Mouse (Mus musculus) C2C12 (cell line): ENCODE data around the gene Plekha5. TPM values are rescaled to one million over a fixed set of nuclear protein-coding genes. Genes with fewer than 3 reads are reported as not detected.
"Not testable (repeated sequence)": the region's sequence is repeated elsewhere in the genome, so short reads cannot be mapped to it uniquely, and the experiment has no call there.

Experiments used
- H3K27me3 ChIP-seq: one replicate; pipeline ENCODE4 v1.6.1; 2011; ENCODE audit not compliant: control insufficient read depth, insufficient read depth, insufficient read length
- H3K36me3 ChIP-seq: one replicate; pipeline ENCODE4 v1.6.1; 2011; ENCODE audit not compliant: control insufficient read depth, insufficient read depth
- H3K4me3 ChIP-seq: one replicate; pipeline ENCODE4 v1.5.1; 2011; ENCODE audit warnings: mild to moderate bottlenecking, control low read depth; ENCODE audit not compliant: poor library complexity, insufficient read depth, severe bottlenecking
- H3K79me2 ChIP-seq: one replicate; pipeline ENCODE4 v1.6.1; 2011; ENCODE audit not compliant: control insufficient read depth, insufficient read depth
- H3K79me3 ChIP-seq: one replicate; pipeline ENCODE4 v1.6.1; 2011; ENCODE audit warnings: low read depth, control low read depth
- H3ac ChIP-seq: one replicate; pipeline ENCODE3; 2011; ENCODE audit warnings: low read depth; ENCODE audit not compliant: control insufficient read depth, insufficient read length
- CEBPB ChIP-seq: IDR thresholded peaks from one replicate; pipeline ENCODE4 v1.6.1; 2011; ENCODE audit warnings: low read depth, mild to moderate bottlenecking, control low read depth, moderate library complexity
- CTCF ChIP-seq: IDR thresholded peaks from one replicate; pipeline ENCODE4 v1.5.1; 2011; ENCODE audit not compliant: control insufficient read depth, insufficient read depth, insufficient read length
- FOSL1 ChIP-seq: IDR thresholded peaks from one replicate; pipeline ENCODE4 v1.8.0; 2011; ENCODE audit warnings: mild to moderate bottlenecking, low read length; ENCODE audit not compliant: poor library complexity, insufficient read depth, severe bottlenecking
- MAX ChIP-seq: IDR thresholded peaks from one replicate; pipeline ENCODE4 v1.6.1; 2011; ENCODE audit warnings: mild to moderate bottlenecking, control low read depth
- MYOD1 ChIP-seq: IDR thresholded peaks from one replicate; pipeline ENCODE4 v1.6.1; 2011; ENCODE audit warnings: low read depth; ENCODE audit not compliant: control insufficient read depth, insufficient read length
- MYOG ChIP-seq: IDR thresholded peaks from one replicate; pipeline ENCODE4 v1.6.1; 2011; ENCODE audit not compliant: control insufficient read depth, insufficient read length; ENCODE audit errors: extremely low read depth
- USF1 ChIP-seq: IDR thresholded peaks from one replicate; pipeline ENCODE4 v1.6.1; 2011; ENCODE audit warnings: low read depth, mild to moderate bottlenecking, control low read depth, moderate library complexity
- polyA plus RNA-seq: library from polyadenylated mRNA; unstranded; fragments of >200 nt; fragmentation: generic; extraction: Trizol; gene quantifications from one replicate; pipeline ENCODE4 v1.2.1, GENCODE M21; 2012; ENCODE audit warnings: missing spikeins

The Plekha5 gene
- polyA plus RNA-seq, 1 experiment, result 13.1 TPM

DNA sequence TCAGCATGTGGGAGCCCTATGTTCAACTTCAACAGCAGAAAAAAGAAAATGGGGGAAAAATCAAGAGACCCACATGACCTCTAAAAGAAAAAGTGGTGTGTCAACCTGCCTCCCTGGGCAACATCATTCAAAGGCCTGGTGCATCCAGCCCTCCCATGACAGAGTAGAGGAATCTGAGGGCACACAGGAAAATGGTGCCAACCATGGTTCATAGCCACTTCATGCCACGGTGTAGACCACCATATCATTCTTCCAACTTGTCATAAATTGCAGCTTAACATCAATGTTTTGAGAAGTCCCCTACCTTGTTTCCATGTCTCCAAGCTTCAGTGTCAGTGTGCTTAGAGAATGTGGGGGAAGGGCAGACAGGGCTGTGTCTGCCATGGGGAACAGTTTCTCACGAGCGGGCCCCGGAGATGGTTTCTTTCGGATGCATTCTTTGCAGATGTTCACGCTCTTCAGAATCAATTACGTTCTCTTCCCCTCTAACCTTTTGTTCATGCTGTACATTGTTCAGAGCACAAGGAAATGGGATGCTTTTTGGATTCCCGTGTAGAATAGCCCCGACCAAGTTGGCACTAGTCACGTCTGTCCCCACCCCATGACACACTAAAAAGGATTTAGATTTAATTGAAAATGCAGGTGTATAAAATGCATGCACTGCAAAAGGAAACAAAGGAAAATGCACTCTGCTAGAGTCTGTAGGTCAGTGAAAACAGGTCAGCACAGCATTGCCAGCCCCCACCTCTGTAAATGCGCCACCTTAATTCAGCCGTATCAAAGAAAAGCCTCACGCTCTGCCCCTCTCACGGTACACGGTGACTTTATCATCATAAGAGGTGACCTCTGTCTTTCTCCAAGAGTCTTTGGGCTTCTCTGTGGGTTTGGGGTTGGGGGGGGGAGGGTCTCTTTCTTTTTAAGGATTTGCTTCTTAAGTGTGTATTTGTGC lies 173.8 kb downstream of the Plekha5 start:
- no peak overlapping the region for H3ac ChIP-seq
- H3K27me3 ChIP-seq, result no peaks in the 10 kb centered on the region
- H3K36me3 ChIP-seq, result peaks cover 6% of the 10 kb centered on the region
- no peaks in the 10 kb centered on the region for H3K79me2 ChIP-seq
- no peak overlapping the region for H3K4me3 ChIP-seq
- H3K79me3 ChIP-seq, result no peaks in the 10 kb centered on the region
- TF ChIP-seq MYOD1 (no peak), MAX (no peak), MYOG (no peak), CTCF (no peak)

DNA sequence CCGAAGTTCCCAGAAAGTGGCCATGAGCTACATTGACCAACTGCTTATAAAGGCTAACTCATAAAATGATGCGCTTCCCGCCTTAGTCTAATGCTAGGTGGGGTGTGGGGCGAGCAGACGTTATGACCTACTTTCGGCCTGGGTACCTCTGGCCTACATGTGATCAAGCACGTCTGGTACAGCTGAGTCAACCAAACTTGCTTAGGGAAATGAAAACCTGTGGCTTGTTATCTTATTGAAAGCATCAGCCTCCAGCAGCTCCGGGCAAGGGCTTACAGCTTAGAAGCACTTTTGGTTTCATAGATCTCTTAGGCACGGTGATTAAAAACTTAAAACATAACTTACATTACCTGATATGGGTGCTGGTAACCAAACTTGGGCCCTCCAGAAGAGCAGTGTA lies 174.7 kb downstream of the Plekha5 start:
- Histone ChIP-seq H3K79me2 (no peaks in the 10 kb centered on the region), H3K79me3 (no peaks in the 10 kb centered on the region), H3K27me3 (no peaks in the 10 kb centered on the region), H3K36me3 (peaks cover 6% of the 10 kb centered on the region), H3ac (no peak overlapping the region), H3K4me3 (no peak overlapping the region)
- TF ChIP-seq MYOD1 (no peak), USF1 (no peak), MYOG (no peak), FOSL1 (no peak), MAX (no peak), CTCF (no peak), CEBPB (no peak)

DNA sequence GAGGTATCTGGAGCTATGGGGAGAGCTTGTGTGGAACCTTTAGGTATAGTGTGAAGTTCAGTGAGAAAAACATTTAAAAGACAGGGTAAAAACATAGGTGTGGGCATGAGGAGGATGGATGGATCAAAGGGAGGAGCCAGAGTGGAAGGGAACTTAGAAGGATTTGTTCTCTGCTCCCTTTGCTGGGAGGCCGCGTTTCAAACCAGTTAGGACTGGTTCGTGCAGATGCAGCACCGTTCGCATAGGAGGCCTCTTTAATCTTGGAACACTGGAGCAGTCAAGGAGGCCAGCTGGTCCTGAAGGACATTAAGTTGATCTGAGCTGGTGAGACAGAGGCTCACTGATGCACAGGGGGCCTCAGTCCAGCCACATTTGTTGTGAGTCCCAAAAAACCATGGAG lies 175.5 kb downstream of the Plekha5 start:
- Histone ChIP-seq H3K79me3 (no peaks in the 10 kb centered on the region), H3ac (no peak overlapping the region), H3K79me2 (no peaks in the 10 kb centered on the region), H3K27me3 (no peaks in the 10 kb centered on the region), H3K4me3 (no peak overlapping the region), H3K36me3 (peaks cover 6% of the 10 kb centered on the region)
- TF ChIP-seq CTCF (no peak), MYOD1 (no peak), USF1 (no peak), MYOG (no peak), CEBPB (no peak), MAX (no peak), FOSL1 (no peak)

DNA sequence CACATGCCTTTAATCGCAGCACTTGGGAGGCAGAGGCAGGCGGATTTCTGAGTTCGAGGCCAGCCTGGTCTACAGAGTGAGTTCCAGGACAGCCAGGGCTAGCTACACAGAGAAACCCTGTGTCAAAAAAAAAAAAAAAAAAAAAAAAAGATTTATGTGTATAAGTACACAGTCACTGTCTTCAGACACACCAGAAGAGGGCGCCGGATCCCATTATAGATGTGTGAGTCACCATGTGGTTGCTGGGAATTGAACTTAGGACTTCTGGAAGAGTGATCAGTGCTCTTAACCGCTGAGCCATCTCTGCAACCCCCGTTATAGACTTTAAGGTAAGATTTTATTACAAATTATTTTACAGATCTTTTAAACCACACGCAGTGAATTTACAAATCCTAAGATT lies 176.8 kb downstream of the Plekha5 start:
- H3K79me2 ChIP-seq, H3ac ChIP-seq, H3K36me3 ChIP-seq, H3K79me3 ChIP-seq, H3K4me3 ChIP-seq, H3K27me3 ChIP-seq: not testable (repeated sequence)

DNA sequence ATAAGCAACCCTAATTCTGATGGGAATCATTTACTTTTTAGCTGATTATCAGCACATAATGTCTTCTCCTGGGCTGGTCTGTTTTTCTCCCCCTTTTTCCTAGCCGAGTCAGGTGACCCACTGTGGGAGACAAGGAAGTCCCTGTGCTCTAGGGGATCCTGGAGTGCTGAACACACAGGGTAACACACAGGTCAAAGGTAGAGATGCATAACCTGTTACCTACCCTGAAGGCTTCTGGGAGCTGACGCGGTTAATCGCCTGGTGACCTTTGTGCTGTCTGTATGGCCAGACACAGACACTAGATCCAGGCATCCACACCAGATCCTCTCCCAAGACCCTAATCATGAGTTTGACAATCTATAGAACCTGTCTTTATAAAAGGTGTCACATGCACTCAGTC lies 177.3 kb downstream of the Plekha5 start:
- no peaks in the 10 kb centered on the region for H3K79me3 ChIP-seq
- H3K36me3 ChIP-seq, result no peaks in the 10 kb centered on the region
- H3ac ChIP-seq, result no peak overlapping the region
- TF ChIP-seq MYOG (no peak), USF1 (no peak), CTCF (no peak), CEBPB (no peak), MYOD1 (no peak)
- no peaks in the 10 kb centered on the region for H3K27me3 ChIP-seq
- H3K4me3 ChIP-seq, result no peak overlapping the region
- no peaks in the 10 kb centered on the region for H3K79me2 ChIP-seq

DNA sequence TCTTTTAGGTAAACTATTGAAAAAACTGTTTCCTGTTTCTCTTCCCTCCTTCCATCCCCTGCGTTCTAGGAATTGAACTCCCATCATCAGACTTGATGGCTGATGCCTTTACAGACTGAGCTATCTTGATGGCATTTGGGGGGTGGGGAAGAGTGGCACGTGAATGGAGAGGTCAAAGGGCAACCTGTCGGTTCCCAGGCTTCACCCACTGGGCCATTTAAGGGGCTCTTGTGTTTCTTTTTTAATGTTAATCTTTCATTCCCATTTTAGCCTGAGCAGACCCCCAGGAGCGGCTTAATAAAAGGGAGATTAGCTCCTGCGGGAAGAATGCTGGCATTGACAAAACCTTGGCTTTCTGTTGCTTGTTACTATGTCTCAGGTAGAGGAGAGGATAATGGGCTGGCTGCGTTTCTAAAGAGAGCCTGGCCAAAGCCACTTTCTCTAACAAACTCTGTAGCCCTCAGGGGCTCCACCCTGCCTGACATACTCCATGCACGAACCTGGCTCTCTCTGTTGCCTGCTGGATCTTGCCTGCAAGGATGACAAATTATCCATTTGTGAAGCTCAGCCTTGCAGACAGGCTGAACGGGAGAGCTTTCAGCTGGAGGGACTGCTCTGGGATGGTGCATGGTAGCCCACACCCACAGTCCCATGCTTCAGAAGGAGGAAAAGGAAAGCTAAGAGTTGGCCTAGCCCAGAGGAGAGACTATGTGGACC lies 179.5 kb downstream of the Plekha5 start:
- H3K79me2 ChIP-seq, result no peaks in the 10 kb centered on the region
- H3ac ChIP-seq, result no peak overlapping the region
- H3K4me3 ChIP-seq, result no peak overlapping the region
- no peaks in the 10 kb centered on the region for H3K36me3 ChIP-seq
- TF ChIP-seq FOSL1 (no peak), USF1 (no peak), MYOG (no peak), CEBPB (no peak), MYOD1 (no peak), MAX (no peak), CTCF (no peak)
- H3K27me3 ChIP-seq, result no peaks in the 10 kb centered on the region
- no peaks in the 10 kb centered on the region for H3K79me3 ChIP-seq

DNA sequence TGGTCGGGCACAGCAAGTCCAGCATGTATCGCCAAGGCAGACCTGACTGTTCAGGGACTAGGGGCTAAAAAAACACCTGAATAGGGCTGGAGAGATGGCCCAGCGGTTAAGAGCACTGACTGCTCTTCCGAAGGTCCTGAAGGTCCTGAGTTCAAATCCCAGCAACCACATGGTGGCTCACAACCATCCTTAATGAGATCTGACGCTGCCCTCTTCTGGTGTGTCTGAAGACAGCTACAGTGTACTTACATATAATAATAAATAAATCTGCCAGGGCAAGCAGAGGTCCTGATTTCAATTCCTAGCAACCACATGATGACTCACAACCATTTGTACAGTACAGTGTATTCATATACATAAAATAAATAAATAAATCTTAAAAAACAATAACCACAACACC lies 181.3 kb downstream of the Plekha5 start:
- H3K4me3 ChIP-seq, H3K79me3 ChIP-seq, H3K27me3 ChIP-seq, H3ac ChIP-seq, H3K79me2 ChIP-seq, H3K36me3 ChIP-seq: not testable (repeated sequence)
